Mouse (Mus musculus) left cerebral cortex, postnatal 25 days (tissue): ENCODE data around the gene Gas2. TPM values are rescaled to one million over a fixed set of nuclear protein-coding genes. Genes with fewer than 3 reads are reported as not detected.

Experiments used
- DNase-seq, 2 experiments: peaks; one replicate each; pipeline ENCODE4 v3.0.0; 2022; ENCODE audit warnings: low spot score in 2 of 2, mixed read lengths in 1 of 2
- intact Hi-C: fragments of 180-260 bp; cut with DNase I; formaldehyde crosslinking; loops from one replicate; pipeline ENCODE4 v1.15.1; 2025
- total RNA-seq, 2 experiments: library from RNA; stranded (reverse); gene quantifications; 2 replicates each; pipeline ENCODE4 v1.2.3; 2021

The Gas2 gene
- total RNA-seq, 2 experiments from 2014 or later = 16.1 to 21.6 TPM

DNA sequence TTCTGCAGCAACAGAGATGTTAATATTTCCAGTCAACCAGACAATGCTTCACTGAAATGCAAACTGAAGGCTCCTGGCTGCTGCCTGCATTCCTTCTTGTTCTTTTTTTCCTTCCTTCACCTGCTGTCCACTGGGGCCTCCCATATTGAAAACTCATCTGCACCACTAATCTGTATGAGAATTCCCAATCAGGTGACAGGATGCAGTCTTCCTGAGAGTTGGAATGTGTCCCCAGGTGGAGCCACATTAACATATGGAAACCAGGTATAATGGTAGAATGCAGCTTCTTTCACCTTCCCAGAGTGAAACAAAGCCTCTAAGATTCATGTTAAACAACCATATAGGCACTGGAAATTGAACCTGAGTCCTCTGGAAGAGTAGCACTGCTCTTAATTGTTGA lies 96.0 kb downstream of the Gas2 start:
- intact Hi-C loops = no loop called here

DNA sequence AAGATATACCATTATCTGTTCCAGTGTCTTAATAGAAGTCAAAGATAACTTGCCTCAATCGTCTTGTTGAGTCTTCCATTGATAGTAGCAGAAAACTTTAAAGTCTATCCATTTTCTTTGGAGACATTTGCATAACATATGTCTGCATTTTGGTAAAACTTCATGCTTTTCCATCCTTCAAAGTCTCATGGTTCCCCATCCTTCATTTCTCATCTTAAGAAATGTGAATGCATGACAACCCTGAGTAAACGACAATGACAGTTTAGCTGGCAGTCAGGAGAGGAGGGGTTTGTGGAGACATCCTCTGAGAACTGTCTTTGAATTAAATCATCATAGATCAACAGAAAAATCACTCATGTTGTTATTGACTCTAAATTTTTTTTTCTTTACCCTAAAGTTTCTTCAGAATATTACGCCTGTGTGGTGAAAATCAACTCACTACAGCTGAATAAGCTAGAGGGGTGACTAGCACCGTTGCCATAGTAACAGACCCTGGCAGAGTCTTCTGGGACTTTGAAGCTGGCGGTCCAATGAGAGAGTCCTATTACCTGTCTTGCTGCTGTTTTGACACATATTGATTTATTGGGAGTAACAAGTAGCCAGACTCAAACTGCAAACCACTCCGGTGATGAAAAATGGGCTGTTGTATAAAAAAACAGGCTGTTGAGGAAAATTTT lies 99.0 kb downstream of the Gas2 start:
- intact Hi-C loops = loop anchor here (5.0 kb wide), 1 partner anchor 84 kb away; no protein-coding TSS in a partner anchor
- no peak for DNase-seq

More for the DNA sequence above, 96.0 kb downstream of the Gas2 start:
- DNase-seq = no peak

DNA sequence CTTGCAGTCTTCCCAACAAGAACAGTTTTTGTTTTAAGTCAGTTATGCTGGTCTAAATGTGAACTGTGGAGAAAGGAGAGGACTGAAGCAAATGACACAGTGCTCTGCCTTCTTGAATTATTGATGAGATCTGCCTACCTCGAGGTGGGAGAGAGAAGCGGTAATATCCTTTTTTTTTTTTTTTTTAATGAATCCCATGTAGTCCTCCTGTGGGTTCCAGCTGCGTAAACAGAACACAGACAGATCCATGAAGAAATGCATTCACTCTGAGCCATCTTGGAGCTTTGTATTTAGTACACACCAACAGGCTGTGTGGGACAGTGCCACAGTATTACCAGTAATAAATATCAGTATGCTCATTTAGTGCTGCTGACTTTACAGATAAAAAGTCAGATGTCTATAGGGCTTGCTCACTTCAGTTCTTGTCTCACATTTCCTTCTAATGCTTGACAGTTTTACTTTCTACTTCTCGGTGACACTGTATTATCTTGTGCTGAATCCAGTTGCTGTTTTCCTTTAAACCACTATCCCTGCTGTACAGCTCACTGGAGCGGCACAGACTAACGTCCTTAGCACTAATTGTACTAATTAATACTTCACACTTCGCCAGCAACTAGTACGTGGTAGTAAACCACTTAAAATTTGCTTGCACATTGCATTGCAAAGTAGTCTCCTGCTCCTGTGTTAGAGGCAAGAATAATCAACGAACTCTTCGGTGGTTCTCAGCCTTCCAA lies 100.6 kb downstream of the Gas2 start:
- intact Hi-C loops = loop anchor here (5.0 kb wide), 1 partner anchor 85 kb away; no protein-coding TSS in a partner anchor

DNA sequence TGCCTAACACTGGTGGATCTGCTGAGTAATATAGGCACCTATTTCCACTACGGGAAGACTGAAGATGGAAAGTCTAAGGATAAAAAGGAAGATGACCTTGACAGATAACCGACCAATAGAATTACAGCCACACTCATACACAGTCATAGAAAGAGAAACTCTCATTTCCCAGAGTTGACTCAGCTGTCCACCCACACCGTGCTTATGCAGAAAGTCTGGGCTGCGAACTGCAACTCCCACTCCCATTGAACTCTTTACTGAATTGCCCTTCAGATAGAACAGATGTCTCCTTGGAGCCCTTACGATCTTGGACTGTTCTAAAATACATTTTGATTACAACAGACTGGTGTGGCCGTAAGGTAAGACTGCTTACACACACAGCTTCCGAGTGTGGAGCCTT lies 102.9 kb downstream of the Gas2 start:
- intact Hi-C loops = loop anchor here (5.0 kb wide), 1 partner anchor 87 kb away; no protein-coding TSS in a partner anchor
- peak in 1 of 2 experiments; percentile 80 for DNase-seq

More for the DNA sequence above, 100.6 kb downstream of the Gas2 start:
- no peak for DNase-seq

DNA sequence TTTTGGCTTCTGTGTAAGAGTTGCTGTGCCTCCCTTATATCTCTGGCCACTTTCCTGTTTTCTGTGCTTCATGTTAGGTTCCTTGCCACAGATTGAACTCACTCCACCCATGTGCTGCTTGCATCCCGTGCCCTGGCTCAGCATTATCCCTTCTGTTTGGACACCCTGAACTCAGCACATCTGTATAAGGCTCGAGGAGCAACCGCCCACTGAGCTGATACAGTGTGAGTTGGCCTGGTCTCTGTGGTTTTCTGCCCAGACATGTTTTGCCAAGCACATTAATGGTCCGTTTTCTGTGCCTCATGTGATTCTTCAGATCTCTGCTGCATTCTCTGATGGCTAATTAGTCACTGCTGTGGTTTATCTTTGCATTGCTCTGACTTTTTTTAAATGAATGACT lies 105.8 kb downstream of the Gas2 start:
- DNase-seq = no peak
- intact Hi-C loops = no loop called here

DNA sequence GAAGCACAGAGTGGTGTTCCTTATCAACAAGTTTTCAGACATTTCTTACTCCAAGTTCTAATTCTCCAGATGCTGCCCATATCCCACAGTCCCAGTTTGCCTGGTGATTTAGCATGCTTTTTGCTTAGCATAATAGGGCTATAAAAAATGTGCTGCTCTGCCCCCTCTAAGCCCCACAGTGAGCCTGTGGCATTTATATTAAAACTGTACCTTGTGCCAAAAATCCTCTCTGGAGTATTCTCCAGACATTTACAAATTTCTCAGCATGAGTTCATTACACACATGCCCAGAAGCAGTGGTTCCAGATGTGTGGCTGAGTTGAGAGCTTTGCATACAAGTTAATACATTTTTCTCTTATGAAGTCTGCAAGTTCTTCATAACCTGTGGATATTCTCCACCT lies 107.6 kb downstream of the Gas2 start:
- DNase-seq = no peak
- intact Hi-C loops = no loop called here

DNA sequence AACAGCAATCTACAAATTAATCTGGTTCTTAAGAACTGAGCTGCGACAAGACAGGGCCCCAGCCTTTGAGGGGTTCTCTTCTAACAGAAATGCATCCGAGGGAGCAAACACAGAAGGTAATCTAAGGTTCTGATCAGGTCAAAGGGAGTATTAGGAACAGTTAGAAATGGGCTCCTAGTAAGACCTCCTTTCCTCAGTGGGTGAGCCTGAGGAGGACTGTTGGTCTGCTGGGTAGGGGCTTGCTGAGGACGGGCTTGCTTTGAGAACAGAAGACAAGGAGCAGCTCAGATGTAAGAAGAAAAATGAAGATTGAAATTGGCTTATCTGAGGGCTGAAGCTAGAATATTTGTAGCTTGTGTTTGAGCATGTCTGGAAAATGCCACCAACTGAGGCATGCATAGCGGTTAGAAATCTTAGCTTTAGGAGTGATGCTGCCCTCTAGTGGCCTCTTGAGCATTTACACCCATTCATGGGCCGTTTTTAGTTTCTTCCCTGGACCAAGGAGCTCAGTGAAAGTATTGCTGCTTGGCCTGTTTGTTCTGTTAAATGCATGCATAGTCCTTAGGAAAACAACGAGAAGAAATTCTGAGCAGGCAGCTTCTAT lies 110.5 kb downstream of the Gas2 start:
- intact Hi-C loops = loop anchor here (2.0 to 10.0 kb wide), 4 partner anchors 118 to 474 kb away; no protein-coding TSS in a partner anchor

DNA sequence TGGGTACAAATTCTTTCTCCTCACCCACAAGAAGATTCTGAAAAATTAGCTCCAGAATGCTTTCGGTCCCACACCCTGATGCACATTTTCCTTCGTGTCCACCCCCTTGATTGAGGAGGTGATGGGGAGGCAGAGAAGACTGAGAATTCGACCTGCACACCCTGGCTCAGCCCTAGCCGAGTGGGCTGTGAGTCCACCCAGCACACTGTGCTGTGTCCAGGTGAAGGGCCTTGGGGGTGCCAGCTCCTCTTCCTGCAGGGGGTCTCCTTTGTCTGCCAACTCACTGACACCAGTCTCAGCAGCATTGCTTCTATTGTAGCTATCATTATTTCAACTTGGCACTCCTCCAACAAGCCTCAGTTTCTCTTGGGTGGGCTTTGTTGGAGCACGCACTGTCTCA lies 111.3 kb downstream of the Gas2 start:
- intact Hi-C loops = loop anchor here (2.0 to 10.0 kb wide), 4 partner anchors 118 to 474 kb away; no protein-coding TSS in a partner anchor
- DNase-seq = no peak

More for the DNA sequence above, 110.5 kb downstream of the Gas2 start:
- DNase-seq = peak; percentile 58 to 78

DNA sequence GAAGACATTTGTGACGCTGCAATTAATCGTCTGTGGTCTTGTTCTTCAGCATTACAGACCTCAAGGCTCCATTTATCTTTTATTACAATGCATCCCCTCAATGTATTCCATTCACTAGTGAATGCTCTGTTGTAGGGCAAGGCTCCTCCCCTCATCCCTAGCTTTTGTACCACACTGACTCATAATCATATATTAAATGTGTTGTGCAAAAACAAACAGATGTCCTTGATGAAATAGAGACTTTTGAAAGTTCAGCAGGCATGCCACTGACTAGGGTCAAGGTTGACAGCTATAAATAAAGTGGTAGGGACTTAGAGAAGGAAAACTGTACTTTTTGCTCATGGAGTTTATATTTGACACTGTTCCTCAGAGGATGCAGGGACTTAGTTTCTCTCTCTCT lies 111.7 kb downstream of the Gas2 start:
- intact Hi-C loops = loop anchor here (2.0 to 10.0 kb wide), 4 partner anchors 119 to 475 kb away; no protein-coding TSS in a partner anchor
- DNase-seq = no peak

DNA sequence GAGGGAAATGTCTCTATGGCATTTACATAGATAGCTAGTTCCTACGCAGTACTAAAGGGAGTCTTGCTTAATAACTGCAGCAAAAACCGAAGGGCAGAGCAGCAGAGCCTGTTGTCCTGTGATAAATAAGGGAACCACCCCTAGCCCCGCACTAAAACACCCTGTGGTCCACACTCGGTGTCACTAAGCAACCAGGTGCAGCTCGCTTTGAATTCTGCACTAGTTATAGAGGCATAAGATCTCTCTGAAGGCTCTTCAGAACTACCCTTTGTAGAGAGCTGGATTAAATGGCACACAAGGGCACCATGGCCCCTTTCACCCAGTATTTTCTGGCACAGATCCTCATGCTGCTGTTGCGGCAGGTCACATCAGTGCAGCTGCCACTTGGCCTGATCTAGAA lies 113.4 kb downstream of the Gas2 start:
- DNase-seq = no peak
- intact Hi-C loops = loop anchor here (10.0 kb wide), 1 partner anchor 120 kb away; no protein-coding TSS in a partner anchor

DNA sequence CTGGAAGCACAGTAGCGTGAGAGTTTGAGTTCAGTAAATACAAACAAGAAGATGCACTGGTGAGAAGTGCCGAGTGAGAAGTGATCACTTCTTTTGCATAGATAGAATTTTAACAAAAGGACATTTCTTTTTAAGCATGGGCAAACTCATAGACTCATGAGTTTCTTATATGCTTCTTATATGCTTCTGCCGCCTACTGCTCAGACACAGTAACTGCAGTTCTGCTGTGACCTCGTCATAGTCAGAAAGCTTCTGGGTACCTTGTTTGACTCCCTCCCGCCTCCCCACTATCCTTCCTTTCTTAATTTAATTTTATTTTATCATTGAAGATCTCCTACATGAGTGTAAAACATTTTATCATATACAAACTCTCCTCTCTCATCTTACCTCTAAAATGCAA lies 117.5 kb downstream of the Gas2 start:
- intact Hi-C loops = loop anchor here (10.0 kb wide), 1 partner anchor 124 kb away; no protein-coding TSS in a partner anchor
- peak in 1 of 2 experiments; percentile 33 for DNase-seq

DNA sequence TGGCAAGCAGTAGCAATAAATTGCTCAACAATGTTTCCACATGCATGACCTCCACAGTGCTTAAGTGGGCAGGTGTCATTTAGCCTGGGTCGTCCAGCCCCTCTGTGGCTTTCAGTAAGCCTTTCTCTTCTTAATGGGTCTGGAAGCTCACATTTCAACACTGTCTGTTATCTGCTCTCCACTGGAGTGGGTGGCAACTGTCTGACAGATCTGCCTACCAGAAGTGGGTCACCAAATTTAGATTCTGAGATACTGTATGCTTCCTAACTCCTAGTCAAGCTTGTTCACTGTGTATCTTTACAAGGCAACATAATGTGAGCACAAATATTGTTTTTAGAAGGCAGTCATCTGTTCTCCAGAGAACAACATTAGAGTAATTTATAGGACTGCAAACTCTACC lies 120.5 kb downstream of the Gas2 start:
- intact Hi-C loops = no loop called here
- DNase-seq = peak; percentile 30 to 80

DNA sequence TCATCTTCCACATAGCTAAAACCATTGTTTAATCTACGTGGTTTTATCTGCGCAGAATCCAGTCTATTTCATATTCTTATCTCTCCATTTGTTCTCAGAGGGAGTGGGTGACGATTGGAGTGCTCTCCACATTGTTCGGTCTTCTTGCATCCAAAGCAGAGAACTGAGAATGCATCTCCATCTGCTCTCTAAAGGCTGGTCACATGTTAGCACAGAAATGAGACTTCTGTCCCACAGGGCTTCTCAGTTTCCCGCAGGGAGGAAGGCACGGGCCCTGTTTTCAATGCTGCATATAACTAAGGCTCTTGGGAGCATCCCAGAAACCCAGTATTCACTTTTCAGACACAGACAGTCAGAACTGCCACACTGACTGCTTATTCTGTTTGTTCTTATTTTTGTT lies 123.9 kb downstream of the Gas2 start:
- intact Hi-C loops = no loop called here
- peak in 1 of 2 experiments; percentile 57 for DNase-seq

DNA sequence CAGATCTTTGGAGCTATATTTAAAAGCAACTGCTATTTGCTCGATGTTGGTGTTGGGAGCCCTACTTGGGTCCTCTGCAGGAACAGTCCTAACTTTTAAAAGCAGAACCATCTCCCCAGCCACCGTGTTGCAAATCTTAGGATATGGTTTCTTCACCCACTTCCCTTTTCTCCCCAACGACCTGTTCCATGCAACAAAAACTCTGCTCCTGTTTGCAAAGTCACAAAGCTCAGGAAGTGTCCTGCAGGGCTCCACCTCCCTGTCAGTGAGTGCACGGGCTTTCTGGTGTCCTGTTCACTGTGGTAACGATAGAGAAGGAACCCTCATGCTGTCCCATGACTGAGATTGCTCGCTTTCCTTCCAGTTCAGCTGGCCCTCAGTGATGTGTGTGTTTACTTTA lies 125.1 kb downstream of the Gas2 start:
- intact Hi-C loops = no loop called here
- DNase-seq = no peak

DNA sequence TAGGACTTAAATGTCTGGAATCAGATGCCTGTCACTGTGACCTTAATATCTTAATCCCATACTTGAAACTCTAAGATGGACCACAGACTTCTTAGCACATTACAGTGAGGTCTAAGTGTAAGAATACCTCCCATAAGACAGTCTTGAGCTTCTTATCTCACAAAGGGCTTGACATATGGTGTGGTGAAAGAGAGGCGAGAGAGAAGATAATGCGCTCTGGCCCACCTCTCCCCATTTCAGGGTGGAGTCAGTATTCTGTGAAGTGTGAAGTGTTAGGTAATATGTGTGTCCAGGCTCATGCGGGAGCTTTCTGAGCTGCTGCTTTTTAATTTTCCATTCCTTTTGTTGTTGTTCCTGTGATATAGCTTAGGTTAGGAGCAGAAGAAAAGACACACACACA lies 129.2 kb downstream of the Gas2 start:
- no peak for DNase-seq
- intact Hi-C loops = no loop called here

DNA sequence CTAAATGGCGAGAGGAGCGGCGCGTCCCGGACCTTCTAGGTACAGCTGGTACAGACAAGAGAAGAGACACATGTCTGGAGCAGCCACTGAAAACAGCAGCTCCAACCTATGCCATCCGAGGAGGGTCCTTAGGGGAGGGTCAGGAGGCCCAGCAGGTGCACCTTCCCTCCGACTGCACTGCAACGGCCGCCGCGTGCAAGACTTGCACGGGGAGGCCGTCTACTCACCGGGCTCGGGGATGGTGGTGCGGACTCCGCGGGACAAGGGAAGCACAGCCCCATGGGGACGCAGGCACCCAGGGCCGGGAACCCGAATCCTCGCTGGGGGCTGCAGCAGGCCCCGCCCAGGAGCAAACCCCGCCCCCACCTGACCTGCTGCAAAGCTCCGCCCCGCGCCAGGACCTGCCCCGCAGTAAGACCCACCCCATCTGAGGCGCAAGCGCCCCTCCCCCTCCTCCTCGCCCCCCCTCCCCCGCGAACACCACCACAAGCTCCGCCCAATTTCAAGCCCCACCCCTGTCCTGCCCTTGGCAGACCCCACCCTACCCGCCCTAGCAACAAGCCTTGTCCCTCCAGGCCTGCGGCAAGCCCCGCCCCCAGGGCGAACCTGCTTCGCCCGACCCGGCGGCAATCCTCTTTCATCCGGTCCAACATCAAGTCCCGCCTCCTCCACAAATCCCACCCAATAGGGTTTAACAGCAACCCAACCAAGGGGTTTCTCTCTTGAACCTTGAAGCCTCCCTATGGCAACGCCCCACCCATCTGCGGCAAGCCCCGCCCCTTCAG lies 143.9 kb downstream of the Gas2 start, which contains the start of gene Svip:
Gene Svip (minus strand): TSS at position 508 of the 785 bp plus-strand sequence.
- intact Hi-C loops = no loop called here
- DNase-seq = peak; percentile 89 to 98

DNA sequence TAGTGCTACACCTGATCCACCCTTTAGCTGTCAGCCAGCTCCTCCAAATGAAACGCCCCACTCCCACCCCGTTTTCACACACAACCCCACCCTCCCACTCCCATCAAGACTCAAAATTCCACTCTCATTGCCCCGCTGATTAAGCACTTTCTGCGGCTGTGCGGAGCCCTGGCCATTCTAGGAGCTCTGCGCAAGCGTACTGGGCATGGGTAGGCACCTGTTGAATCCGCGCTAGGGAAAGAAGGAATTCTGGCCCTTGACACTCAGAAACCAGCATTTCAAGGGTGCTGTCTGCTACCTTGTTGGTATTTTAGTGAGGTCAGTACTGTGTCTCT lies 144.4 kb downstream of the Gas2 start:
- intact Hi-C loops = no loop called here
- no peak for DNase-seq

DNA sequence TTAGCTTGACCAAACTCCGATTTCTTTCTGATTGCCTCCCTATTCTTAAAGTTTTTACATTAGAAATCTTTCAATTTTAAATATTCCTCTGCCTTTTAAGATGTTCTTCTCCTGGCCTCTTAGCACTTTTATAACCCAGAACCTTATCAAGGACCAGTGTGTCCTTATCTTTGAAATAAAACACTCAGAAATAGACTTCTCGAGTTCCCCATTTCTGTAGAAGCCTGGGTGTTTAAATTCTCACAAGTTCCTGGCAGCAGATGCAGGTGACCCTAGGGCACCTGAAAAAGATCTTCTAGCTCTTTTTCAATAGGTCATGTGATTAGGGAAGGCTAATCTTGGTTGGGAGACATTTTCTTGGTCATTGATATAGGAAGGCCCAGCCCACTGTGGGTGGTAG lies 145.3 kb downstream of the Gas2 start:
- DNase-seq = no peak
- intact Hi-C loops = no loop called here

DNA sequence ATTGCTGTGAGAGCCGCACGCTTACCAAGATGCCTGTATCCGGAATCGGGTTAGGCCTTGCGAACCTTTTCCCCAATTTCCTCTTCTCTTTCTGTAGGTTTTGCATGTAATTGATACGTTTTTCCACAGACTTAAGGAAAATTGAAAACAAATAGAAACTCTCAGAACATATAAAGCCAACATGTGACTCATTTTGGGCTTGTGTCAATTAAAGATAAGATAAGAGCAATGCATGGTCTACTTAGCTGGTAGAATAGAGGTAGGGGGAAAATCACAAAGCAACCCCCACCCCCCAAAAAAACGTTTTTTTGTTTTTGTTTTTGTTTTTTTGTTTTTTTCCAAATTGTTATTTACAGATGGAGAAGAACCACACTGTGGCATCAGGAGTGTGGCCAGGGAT lies 151.6 kb downstream of the Gas2 start:
- DNase-seq = no peak
- intact Hi-C loops = no loop called here

DNA sequence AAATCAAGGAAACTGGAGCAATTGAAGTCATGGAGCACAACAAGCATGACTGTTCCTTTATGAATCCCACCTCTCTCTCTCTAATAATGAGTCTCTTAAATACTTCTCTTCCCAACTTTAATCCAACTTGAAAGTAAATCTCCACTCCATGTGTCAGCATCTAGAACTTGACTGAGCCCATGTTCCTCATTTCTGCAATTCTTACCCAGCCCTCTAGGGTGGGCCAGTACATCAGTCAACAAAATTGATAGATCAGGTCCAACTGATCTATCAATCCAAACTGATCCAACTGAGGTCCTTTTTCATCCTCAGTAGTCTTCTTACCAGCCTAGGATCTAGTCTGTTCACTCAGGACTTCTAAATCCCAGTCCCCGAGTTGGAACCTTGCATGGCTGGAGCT lies 153.4 kb downstream of the Gas2 start:
- DNase-seq = no peak
- intact Hi-C loops = no loop called here
